Mouse (Mus musculus): ENCODE data around the gene Dcbld1.
"Not testable (repeated sequence)": the region's sequence is repeated elsewhere in the genome, so short reads cannot be mapped to it uniquely, and the experiment has no call there.

The Dcbld1 gene

GRCm38 (mm10) chr10:52260209-52260608 is 26.8 kb downstream of the Dcbld1 start:
- no peak for DNase-seq (ENCODE audit: low spot score in 2 of 2)

DNA sequence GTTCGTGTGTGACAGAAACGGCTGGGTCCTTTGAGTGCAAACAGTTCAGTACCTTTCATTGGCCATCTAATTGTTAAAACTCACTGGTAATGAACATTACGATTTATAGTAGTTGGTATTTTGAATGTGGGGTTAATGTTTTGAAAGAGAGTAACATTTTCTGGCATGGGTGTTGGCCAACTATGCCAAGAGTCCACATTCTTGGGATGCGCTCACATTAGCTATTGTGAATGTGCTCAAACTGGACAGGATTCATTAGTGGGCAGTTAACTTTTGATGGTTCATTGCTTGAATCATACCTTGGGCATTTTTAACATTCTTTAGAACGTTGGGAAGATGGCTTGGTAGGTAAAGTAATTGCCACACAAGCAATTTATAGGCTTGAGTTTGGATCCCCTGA is 30.7 kb downstream of the Dcbld1 start:
- no peak for DNase-seq (ENCODE audit: low spot score in 2 of 2)

- DNase-seq (ENCODE audit: low spot score in 2 of 2): no peak
Measured at GRCm38 (mm10) chr10:52268879-52269278, 35.5 kb downstream of the Dcbld1 start.

DNA sequence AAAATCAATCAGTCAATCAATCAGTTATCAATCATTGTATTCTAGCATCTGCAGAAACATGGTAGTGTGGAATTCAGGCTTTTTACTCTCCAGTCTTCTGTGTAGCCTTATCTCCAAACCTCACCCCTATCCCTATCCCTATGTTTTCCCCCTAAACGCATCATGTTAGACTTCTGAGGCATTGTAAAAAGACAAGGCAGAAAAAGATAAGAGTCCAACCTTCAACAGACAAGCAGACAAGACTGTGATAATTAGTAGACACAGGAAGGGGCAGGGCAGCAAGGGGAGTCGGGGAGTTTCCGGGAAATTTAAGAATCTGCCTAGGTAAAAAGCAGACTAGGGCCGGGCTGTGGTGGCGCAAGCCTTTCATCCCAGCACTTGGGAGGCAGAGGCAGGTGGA is 38.0 kb downstream of the Dcbld1 start:
- no peak for DNase-seq (ENCODE audit: low spot score in 2 of 2)

- DNase-seq (ENCODE audit: low spot score in 2 of 2): no peak
Measured at GRCm38 (mm10) chr10:52273012-52273411, 39.6 kb downstream of the Dcbld1 start.

- DNase-seq (ENCODE audit: low spot score in 2 of 2): no peak
Measured at GRCm38 (mm10) chr10:52274001-52274909, 40.8 kb downstream of the Dcbld1 start.

DNA sequence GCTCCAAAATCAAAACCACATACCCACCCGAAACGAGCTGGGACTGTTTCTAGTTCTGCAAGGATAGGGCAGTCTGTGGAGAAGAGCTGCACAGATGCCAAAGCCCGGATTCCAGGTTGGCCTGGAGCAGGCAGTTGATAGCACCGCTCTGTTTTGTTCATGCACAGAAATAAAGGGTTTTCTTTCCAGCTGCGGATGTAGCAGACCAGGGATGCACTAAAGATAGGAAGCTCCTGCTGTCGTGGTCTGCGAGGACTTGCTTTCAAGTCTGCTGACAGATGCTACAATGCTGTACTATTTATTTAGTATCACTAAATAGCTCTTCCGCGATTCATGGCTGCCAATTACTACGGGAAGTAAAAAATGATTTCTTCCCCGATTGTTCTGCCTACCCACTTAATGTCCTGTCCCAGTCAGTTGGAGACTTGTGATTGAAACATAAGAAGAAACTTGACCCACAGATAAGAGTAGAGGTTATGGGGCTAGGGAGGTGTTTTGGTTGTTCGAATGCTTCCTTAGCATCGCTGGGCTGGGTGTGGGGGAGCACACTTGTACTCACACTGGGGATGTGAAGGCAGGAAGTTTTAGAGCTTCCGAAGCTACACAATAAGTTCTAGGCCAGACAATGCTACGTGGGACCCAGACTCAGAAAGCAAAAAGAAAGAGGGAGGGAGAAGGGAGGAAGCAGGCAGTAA is 41.6 kb downstream of the Dcbld1 start:
- no peak for DNase-seq (ENCODE audit: low spot score in 2 of 2)

DNA sequence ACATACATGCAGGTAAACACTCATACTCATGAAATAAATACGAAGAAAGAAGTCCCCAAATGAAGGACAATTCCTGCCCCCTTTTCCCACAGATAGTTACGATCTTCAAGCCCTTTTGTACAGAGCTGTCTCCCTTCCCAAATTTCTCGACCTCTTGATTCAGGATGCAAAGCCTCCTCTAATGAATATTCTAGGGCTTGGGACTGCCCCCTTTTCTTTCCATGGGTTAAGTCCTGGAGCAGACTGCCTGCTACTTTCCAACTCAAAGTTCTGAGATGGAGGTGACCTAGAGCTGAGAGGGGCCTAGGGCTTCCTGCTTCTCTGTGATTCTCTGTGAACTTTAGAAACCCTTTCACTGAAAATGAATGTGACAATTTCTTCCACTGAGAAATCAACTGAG is 43.2 kb downstream of the Dcbld1 start:
- no peak for DNase-seq (ENCODE audit: low spot score in 2 of 2)

DNA sequence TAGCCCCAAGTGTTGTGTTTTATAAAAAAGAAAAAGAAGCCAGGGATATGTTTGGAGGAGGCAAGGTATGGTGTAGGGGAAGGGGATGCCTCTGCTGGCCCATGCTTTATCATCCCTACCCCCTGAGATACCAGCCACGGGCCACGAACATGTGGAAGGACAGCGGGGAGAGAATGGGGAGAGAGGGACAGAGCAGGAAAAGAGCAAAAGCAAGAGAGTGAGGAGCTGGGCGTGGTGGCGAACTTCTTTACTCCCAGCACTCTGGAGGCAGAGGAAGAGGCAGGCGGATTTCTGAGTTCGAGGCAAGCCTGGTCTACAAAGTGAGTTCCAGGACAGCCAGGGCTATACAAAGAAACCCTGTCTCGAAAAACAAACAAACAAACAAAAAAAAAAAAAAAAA is 44.1 kb downstream of the Dcbld1 start:
- peak in 1 of 2 experiments; percentile 14 for DNase-seq (ENCODE audit: low spot score in 2 of 2)

DNA sequence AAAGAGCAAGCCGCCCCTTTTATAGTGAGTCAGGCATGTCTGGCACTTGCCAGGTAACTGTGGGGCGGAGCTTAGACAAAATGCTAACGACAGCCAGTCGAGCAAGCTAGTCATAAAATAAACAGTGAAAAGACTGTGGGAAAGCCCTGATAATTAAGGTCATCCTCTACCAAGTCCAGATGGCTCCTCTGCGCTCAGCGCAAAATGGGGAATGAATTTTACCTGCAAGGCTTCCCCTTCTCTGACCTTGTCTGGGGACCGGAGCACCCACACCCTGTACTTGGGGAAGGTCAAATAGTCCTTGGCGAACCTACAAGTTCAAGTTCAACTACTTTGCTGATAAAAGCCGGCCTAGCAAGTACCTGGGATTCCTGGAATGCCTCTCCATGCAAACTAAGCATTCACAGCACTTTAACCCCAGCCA is 44.6 kb downstream of the Dcbld1 start:
- peak; percentile 39 to 48 for DNase-seq (ENCODE audit: low spot score in 2 of 2)

DNA sequence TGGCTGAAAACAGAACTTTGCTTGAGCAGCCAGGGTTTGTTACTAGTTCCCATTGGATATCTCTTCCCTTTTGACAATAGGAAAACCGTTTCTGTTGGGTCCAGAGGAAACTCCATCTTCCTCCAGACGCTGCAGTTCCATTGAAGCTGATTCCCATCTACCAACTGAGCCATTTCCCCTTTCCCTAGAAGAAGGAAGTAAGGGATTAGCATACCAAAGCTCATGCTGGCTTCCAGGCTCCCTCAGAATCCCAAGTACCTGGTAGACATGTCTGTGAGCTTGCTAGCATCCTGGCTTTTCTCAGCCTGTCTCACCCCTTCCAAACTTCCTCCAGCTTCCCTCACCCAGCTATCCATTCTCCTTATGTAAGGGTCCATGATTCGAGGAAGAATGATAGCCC is 45.4 kb downstream of the Dcbld1 start:
- no peak for DNase-seq (ENCODE audit: low spot score in 2 of 2)

GRCm38 (mm10) chr10:52279876-52280275 is 46.5 kb downstream of the Dcbld1 start:
- DNase-seq (ENCODE audit: low spot score in 2 of 2): no peak

DNA sequence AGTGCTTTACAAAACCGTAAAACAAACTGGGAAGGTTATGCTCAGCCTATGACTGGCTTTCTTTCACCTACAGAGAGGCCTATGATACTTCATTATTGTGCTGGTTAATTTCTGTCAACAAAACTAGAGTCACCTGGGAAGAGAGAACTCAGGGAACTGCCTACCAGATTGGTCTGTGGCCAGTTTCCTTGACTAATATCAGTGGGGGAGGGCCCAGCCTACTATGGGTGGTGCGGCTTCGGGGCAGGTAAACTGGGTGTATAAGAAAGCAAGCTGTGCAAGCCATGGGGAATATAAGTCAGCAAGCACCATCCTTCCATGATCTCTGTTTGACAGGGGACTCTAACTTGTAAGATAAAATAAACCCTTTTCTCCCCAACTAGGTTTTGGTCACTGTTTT is 47.2 kb downstream of the Dcbld1 start:
- DNase-seq (ENCODE audit: low spot score in 2 of 2): peak in 1 of 2 experiments; percentile 13

DNA sequence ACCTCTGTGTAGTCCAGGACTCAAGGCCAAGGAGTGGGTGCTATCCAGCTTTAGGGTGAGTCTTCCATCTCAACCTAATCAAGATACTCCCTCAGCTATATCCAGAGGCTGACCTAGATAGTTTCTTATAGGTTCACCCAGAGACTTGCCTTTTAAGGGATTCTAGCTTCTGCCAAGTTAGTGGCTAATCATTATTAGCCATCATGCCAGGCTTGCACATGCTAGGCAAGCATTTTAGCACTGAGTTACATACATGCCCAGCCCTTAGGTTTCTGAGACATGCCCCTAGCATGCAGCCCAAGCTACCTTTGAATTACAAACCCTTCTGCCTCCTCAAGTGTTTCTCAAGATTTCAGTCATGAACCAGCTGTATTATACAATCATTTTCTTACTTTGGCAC is 47.9 kb downstream of the Dcbld1 start:
- no peak for DNase-seq (ENCODE audit: low spot score in 2 of 2)

GRCm38 (mm10) chr10:52284578-52284977 is 51.2 kb downstream of the Dcbld1 start:
- no peak for DNase-seq (ENCODE audit: low spot score in 2 of 2)

GRCm38 (mm10) chr10:52287852-52288533 is 54.6 kb downstream of the Dcbld1 start:
- DNase-seq (ENCODE audit: low spot score in 2 of 2): no peak

- no peak for DNase-seq (ENCODE audit: low spot score in 2 of 2)
Measured at GRCm38 (mm10) chr10:52289261-52289660, 55.8 kb downstream of the Dcbld1 start.

DNA sequence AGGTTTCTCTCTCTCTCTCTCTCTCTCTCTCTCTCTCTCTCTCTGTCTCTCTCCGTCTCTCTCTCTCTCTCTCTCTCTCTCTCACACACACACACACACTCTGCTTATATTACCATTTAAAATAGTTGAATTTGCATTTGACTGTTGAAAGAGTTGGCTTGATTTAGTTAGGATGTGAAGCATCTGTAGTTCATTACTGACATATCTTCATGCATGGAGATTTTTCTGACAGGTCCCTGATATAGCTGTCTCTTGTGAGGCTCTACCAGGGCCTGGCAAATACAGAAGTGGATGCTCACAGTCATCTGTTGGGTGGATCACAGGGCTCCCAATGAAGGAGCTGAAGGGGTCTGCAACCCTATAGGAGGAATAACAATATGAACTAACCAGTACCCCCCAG is 59.0 kb downstream of the Dcbld1 start:
- DNase-seq (ENCODE audit: low spot score in 2 of 2): not testable (repeated sequence)

GRCm38 (mm10) chr10:52293921-52294577 is 60.6 kb downstream of the Dcbld1 start:
- DNase-seq (ENCODE audit: low spot score in 2 of 2): no peak

DNA sequence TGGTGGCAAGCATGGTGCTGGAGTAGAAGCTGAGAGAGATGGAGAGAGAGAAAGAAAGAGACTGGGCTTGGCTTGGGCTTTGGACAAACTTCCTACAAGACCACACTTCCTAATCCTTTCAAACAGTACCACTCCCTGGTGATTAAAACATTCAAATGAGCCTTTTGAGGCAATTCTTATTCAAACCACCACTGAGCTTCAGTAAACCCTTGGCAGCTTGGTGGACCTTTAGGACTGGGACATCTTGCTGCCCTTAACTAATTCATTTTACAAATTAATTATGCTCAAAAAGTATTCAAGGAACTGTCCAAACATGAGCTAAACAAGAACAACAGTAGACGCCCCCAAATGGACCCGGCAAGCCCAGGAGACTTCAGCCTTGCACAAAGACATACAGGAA is 62.5 kb downstream of the Dcbld1 start:
- DNase-seq (ENCODE audit: low spot score in 2 of 2): no peak

GRCm38 (mm10) chr10:52298568-52298967 is 65.1 kb downstream of the Dcbld1 start:
- DNase-seq (ENCODE audit: low spot score in 2 of 2): not testable (repeated sequence)

- no peak for DNase-seq (ENCODE audit: low spot score in 2 of 2)
Measured at GRCm38 (mm10) chr10:52301766-52302165, 68.3 kb downstream of the Dcbld1 start.

Measured in urinary bladder, adult 18-20 months (tissue).